Mouse (Mus musculus) 416B (cell line): ENCODE data around the gene Cel.

Experiments used
- DNase-seq: peaks from one replicate; pipeline ENCODE4 v3.0.0; 2011; ENCODE audit warnings: low read depth

Cel gene

DNA sequence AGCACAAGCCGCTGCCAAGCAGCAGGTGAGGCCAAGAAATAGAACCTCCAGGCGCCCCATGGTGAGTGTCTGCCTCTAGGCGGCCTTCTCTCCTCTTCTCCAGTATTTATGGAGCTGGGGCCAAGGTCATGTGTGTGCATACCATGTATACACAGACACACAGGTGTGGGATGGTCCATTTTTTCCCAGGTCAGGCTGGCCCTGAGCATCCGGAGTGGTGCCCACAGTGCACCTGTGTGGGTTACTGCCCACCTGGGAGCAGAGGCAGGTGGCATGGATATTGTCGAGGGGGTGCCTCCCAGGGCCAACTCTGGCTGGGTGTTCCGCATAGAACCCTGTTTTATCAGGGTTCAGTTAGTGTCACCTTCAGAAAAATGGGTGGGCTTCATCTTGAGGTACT lies at the start of gene Cel:
TSS of gene Cel (minus strand) at position 101 of the 400 bp plus-strand sequence.
- DNase-seq: no peak

GRCm38 (mm10) chr2:28612436-28613063 lies 49.3 kb upstream of the Cel start:
- DNase-seq: peak; percentile 37

GRCm38 (mm10) chr2:28611407-28611787 lies 48.2 kb upstream of the Cel start:
- no peak for DNase-seq

GRCm38 (mm10) chr2:28610716-28611406 lies 47.7 kb upstream of the Cel start:
- DNase-seq: no peak

DNA sequence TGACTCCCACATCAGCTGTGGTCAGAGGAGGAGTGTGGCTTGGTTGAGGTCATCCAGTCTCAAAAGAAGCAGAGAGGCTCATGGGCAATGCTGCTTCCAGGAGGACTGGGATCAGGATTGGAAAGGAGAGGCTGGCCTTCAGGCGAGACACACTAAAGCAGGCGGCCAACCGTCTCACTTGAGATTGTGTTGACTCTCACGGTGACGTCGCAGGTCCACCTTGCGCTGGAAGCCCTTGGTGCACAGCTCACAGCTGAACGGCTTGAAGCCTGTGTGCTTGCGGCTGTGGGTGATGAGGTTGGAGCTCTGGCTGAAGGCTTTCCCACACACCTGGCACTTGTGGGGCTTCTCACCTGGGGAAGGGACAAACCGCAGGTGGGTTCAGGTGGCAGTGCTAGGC lies 46.6 kb upstream of the Cel start:
- no peak for DNase-seq

GRCm38 (mm10) chr2:28607341-28608165 lies 44.4 kb upstream of the Cel start:
- DNase-seq: no peak

DNA sequence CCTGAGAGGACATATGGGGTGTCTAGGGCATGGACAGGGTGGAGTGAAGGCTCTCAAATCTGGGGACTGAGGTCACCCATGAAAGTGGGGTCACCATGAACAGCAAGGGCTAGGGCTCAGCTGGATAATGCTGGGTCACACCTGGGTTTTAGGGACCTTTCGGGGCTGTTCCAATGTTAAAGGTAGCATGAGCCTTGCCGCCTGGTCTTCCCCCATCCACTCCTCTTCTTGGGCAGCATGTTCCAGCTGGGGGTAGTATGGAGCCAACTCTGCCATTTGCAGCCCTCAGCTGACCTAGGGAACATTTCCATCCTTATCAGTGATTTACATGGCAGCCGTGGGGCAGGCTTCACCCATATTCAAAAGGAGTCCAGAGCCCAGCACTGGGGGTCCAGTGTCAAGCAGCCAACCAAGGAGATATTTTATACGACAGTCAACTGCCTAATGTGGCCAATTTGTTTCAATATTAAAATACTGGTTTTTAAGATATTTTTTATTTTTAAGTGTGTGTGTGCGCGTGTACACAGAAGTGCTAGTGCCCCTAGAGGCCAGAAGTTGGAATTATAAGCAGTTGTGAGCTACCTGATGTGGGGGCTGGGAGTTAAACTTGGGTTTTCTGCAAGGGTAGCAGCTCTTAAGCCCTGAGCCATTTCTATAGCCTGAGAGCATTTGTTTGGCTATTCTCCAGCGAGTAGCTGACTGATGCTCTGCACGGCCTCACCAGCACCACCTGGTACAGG lies 43.6 kb upstream of the Cel start:
- DNase-seq: peak; percentile 45

- DNase-seq: no peak
Observed at GRCm38 (mm10) chr2:28605789-28606541, 42.8 kb upstream of the Cel start.

- no peak for DNase-seq
Observed at GRCm38 (mm10) chr2:28603542-28603941, 40.3 kb upstream of the Cel start.

DNA sequence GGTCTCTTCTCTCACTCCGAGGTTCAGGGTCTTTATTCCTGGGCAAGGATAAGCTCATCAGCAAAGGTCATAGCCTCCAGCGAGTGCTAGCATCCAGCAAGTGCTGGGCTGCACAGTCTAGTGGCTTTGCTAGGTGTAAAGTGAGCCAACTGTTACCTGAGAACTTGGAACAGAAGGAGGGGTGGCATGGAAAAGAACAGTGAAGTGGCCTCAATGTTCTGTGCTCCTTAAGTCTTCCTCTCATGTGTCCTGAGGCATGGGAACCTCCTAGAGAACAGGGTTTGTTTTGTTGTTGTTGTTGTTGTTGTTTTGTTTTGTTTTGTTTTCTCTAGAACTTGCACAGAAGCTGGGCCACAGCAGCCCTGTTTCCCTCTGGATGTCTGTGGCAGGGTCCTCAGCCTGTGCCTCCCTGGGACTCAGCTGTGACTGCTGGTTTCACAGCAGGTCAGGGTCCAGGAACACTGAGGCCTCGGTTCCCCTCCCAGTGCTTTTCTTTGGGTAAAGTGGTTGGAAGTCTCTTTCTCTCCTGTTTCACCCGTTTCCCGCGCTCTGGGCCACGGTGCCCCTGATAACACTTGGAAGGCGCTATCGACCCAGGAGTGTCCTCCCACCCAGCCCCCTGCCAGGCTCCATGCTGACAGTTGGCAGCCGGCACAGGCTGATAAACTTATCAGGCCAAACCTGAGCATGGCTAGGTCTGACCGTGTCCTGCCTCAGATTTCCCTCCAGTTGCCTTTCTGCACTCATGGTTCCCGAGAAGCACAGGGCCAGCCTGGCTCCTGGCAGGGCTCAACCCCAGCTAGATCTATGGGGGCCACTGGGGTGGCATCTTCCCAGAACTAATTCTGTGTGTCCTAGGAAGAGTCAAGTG lies 38.8 kb upstream of the Cel start:
- peak; percentile 43 for DNase-seq

DNA sequence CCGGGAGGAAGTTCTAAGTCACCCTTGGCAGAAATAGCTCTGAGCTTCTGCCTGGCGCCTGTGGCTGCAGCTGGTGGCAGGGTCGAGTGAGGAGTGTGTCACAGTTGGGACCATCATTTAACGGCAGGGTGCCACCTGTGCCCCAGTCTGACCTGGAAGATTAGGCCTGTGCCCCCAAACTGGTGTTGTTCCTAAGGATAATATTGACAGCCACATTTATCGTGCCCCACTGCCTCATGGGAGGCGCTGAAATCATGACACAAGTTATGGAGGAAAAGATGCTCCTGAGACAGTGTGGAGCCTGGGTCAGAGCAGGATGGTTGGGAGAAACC lies 36.3 kb upstream of the Cel start:
- no peak for DNase-seq

DNA sequence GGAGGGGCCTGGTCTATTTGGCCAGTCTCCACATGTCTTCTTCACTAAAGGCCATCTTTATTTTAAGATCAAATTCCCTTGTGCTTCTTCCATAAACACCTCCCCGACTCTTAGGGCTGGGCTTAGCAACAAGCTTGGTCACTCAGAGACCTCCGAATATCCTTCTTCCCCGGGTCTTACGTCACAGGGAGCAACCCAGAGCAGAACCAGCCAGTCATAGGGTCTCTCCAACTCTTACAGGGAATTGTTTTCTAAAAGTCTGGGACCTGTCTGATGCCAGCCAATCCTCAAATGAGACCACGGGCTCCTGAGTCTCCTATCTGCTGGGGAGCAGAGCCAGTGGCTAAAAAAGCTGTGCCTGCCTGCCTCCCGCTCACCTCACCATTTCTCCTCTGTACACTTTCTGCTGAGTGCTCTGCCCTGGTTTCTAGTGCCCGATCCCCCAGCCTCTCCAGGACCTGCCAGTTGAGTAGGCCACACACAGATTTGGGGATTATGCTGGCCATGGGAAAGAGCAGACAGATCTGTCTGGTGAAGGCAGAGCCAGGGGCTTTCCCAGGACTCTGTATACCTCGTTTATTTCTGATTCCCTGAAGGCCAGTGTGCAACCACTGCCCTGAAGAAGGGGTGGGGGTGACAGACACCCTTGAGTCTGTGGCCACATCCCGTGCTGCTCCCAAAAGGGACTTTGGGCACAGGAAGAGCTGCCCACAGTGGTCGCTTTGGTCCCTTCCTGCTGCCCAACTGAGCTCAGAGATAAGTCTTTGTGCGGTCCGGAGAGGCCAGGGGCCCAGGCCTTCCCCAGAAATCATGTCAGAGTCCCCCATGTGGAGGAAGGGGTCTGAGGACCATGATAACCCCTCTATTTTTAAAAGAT lies 35.7 kb upstream of the Cel start:
- peak; percentile 99 for DNase-seq

GRCm38 (mm10) chr2:28597733-28598547 lies 34.7 kb upstream of the Cel start:
- peak; percentile 99 for DNase-seq

GRCm38 (mm10) chr2:28596998-28597397 lies 33.8 kb upstream of the Cel start:
- DNase-seq: peak; percentile 77

- peak; percentile 62 for DNase-seq
Observed at GRCm38 (mm10) chr2:28596021-28596420, 32.8 kb upstream of the Cel start.

- DNase-seq: peak; percentile 84
Observed at GRCm38 (mm10) chr2:28592809-28593208, 29.6 kb upstream of the Cel start.

DNA sequence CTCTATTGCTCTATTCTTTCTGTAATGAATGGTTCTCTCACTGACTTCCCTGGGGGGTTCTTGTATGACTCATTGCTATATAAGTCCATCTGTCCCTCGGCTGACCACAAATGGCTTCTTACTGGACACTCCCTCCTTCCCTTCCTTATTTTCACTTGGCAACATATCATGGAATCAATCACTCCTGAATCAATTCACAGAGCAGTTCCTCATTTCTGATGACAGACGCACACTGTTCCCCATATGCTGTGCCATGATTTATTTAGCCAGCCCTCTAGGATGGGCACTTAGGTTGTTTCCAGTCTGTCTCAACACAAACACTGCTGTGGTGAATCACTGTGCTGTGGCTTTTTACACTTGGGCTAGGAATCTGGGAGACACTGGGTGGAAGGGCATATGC lies 28.3 kb upstream of the Cel start:
- DNase-seq: peak; percentile 76

DNA sequence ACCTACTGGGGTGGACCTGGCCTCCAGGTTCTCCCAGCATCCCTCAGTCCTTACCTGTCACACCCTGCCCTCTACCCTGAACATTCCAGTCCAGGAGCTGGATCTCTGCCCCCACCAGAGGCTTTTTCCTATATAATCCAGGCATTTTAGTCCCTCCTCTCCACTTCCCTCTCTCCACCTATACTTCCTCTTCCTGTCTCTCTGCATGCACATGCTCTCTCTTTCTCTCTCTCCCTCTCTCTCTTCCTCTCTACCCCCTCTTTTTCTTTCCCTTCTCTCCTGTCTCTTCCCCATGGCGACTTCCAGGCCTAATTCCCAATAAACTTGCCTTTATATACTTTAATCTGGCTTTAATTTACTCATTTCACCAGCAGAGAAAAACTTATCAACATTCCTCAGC lies 25.4 kb upstream of the Cel start:
- no peak for DNase-seq

GRCm38 (mm10) chr2:28585730-28586129 lies 22.5 kb upstream of the Cel start:
- no peak for DNase-seq
